Mouse (Mus musculus): ENCODE results near the gene Morn4.

Morn4 gene

GRCm38 (mm10) chr19:42043988-42044387, 42.2 kb downstream of the Morn4 start:
- no peak for DNase-seq (ENCODE audit: low read depth)

DNA sequence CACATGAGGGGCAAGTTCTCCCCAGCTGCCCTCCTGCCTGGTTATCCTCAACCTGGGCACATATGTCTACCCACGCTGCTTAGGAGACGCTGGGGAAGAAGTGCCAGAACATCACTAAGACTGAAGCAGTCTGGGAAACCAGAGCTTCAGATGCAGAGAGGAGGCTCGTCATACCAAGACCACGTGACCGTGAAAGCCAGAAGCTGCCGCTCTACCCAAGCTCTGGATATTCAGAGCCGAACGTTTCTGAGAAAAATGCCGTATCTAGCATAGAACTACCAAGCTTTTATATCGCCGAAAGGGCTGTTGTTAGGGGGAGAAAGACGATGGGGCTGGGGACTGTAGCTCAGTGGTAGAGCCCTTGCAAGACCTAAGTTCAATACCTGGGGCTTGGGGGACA, 47.8 kb downstream of the Morn4 start:
- no peak for DNase-seq (ENCODE audit: low read depth)

- DNase-seq (ENCODE audit: low read depth), result no peak
Measured at GRCm38 (mm10) chr19:42037167-42037702, 48.9 kb downstream of the Morn4 start.

DNA sequence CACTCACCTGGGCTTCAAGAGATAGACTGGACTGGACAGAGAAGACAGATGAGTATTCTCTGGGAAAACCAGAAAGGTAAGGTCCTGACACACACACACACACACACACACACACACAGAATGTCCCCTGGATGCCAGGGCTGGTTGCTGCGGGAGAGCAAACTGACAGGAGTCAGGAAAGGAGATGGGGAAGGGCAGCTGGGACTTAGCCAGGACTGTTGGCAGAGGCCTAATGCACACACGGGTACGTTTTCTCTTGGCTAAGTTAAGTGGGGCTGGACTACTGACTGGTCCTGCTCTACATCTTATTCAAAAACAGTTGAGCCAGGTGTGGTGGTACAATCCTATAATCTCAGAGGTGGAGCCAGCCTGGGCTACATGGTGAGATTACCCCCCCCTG, 49.8 kb downstream of the Morn4 start:
- no peak for DNase-seq (ENCODE audit: low read depth)

DNA sequence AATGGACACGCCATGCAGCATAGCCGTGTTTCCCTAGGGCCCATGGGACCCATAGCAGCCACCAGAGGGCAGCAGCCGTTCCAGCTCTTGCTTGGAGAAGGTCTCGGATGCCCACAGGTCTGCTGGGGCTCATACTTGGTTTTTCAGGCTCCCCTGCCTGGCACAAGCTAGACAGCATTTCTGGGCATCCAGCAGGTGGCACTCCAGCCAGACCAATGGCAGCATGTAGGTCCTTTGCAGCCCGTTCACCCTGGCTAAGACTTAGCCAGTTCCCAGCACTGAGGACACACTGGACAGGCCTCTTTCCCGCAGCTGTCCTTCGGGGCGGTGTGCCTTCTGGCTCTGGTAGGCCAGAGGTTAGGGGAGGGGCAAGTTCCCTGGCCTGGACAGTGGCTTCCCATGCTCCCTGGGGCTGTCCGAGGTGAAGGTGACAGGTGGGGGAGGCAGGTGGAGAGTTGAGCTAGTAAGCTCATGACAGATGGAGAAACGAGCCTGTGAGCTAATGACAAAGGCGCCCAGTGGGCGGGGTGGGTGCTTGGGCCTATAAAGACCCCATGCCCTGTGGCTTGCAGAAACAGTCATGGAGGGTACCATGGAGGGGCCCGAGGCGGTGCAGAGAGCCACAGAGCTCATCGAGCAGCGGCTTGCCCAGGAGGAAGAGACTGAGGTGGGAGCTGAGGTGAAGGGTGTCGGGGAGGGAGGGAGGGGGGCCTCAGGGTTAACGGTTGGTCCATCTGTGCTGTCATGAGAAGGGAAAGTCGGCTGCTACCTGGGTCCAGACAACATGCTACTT, 50.5 kb downstream of the Morn4 start, which contains the start of gene Ankrd2:
Gene Ankrd2, plus strand, starts transcription at position 545 of the 793 bp plus-strand sequence.
- peak; percentile 88 for DNase-seq (ENCODE audit: low read depth)

DNA sequence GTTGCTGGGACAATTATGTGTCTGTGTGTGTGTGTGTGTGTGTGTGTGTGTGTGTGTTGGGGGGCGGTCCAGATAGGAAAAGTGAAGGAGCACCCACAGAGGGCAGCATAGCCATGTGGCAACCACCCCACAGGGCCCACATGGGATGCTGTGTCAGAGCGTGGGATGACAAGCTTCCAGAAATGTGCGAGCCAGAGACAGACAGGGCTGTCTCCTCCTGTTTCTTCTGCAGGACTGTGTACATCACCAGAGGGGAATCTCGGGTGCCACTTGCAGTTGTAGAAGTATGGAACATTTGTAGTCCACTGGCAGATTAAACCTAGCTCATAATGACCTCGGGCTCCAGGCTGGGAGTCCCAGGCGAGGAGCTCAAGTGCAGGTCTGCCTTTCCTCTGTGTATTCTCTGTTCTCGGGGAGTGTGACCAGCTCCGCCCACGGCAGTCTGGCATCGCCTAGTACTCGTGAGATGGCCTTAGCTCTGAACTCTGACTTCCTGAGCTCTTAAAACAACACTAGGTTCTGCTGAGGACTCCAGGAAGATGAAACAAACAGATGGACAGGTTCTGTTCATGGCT, 51.2 kb downstream of the Morn4 start:
- no peak for DNase-seq (ENCODE audit: low read depth)

GRCm38 (mm10) chr19:42034146-42034775, 51.9 kb downstream of the Morn4 start:
- no peak for DNase-seq (ENCODE audit: low read depth)

DNA sequence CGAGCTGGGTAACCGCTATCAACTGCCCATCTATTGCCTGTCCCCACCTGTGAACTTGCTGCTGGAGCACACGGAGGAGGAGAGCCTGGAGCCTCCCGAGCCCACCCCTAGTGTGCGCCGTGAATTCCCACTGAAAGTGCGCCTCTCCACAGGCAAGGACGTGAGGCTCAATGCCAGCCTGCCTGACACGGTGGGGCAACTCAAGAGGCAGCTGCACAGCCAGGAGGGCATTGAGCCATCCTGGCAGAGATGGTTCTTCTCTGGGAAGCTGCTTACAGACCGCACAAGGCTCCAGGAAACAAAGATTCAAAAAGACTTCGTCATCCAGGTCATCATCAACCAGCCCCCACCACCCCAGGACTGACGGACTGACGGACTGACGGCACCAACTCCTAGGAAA, 52.5 kb downstream of the Morn4 start:
- DNase-seq (ENCODE audit: low read depth), result no peak

- DNase-seq (ENCODE audit: low read depth), result no peak
Measured at GRCm38 (mm10) chr19:42031112-42031511, 55.0 kb downstream of the Morn4 start.

DNA sequence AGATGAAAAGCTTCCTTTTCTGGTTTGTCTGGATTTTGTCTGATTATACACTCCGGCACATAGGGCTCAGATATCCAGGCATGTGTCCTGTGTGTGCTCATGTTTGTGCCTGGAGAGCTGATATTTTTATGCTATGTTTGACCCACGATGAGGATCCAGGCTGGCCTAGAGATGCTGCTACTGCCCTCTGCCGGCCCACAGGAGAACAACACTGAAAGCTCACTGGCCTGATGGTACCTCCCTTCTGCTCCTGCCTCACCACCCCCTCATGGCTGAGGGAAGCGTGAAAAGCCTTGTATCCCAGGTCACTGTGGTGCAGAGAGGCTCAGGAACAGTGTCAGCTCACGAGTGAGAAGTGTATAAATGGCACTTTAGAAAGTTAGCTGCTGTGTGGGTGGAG, 60.0 kb downstream of the Morn4 start:
- DNase-seq (ENCODE audit: low read depth), result peak; percentile 95
